ENCODE assay signal across 14 mouse cellular contexts in the genomic region with DNA sequence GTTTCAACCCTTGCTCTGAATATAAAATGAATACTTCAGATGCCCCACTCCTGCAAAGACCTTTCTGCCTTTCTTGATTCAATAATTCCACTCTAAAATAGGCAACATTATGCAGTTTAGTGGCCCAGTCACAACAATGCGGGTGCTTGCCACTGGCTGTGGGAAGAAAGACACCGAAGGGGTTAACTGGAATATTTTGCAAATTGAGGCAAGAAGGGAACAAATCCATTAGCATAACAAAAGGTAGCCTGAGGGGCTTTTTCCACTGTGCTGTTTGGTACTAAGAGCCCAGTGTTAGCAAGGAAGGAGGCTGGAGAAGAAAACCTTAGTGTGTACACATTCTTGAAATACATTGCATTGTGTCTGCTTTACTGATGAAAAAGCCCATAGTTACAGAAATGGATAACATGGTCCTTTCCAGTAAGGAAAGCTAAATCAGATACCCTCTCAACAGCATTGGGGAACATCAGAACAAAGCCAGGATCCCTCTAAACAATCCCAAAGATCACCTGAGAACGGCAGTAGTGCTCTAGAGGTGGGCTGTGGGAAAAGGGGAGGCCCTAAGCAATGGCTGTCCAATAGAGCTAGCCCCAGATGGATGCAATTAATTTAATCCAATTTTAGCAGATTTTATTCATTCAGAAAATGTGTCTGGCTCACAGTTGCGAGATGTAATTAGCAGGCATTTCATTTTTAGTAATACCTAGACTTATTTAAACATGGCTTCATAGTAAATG.
DNase-seq lines count a peak whose midpoint lies in the region; ATAC-seq lines count a peak whose summit lies in the region.
"Had no signal": no experiment of that assay in that cellular context is flagged by ENCODE, and none has a peak within 500 bp of the region (broad histone marks: within the 10 kb centered on the region; RNA-seq: fewer than 3 reads in every experiment).

No protein-coding gene starts in this region.

- no peak overlapping the region for H3K9ac ChIP-seq in midbrain, embryonic 14.5 days (replicated peaks; ENCODE audit: low read length)

- WGBS in embryonic facial prominence, embryonic 10.5 days, result 34% methylated on average over 4 of the region's 4 CpGs
- 37% methylated on average over 4 of the region's 4 CpGs for WGBS in hindbrain, embryonic 10.5 days
- WGBS in midbrain, embryonic 14.5 days, result 9% methylated on average over 4 of the region's 4 CpGs

- ATAC-seq in midbrain, embryonic 14.5 days (ENCODE audit: low FRiP score, low TSS enrichment), result peak; percentile 91
- ATAC-seq: Patski had no signal

- peak overlapping the region; percentile 21; the same call in 1 of the 2 replicates for H3K4me2 ChIP-seq in midbrain, embryonic 14.5 days (ENCODE audit: low read length)
- H3K4me2 ChIP-seq: heart, embryonic 11.5 days; liver, embryonic 11.5 days had no signal

- 0 out of 2 replicates have a peak overlapping the region, but pooled peaks have one; percentile 57 for H3K27ac ChIP-seq in embryonic facial prominence, embryonic 10.5 days (replicated peaks)
- H3K27ac ChIP-seq in hindbrain, embryonic 10.5 days, result peak overlapping the region; percentile 82
- H3K27ac ChIP-seq in midbrain, embryonic 14.5 days (replicated peaks; ENCODE audit: low read depth, low read length), result peak overlapping the region; percentile 80

- peaks cover 11% of the 10 kb centered on the region for H3K4me1 ChIP-seq in embryonic facial prominence, embryonic 10.5 days
- peaks cover 29% of the 10 kb centered on the region for H3K4me1 ChIP-seq in hindbrain, embryonic 10.5 days (replicated peaks)
- H3K4me1 ChIP-seq in midbrain, embryonic 14.5 days (ENCODE audit: control insufficient read depth, insufficient read depth, low read length), result peaks cover 13% of the 10 kb centered on the region; the same call in 1 of the 2 replicates

- H3K9me3 ChIP-seq in embryonic facial prominence, embryonic 10.5 days, result no peaks in the 10 kb centered on the region
- no peaks in the 10 kb centered on the region for H3K9me3 ChIP-seq in hindbrain, embryonic 10.5 days
- no peaks in the 10 kb centered on the region for H3K9me3 ChIP-seq in midbrain, embryonic 14.5 days (ENCODE audit: control insufficient read depth, low read length)

- no peaks in the 10 kb centered on the region for H3K27me3 ChIP-seq in embryonic facial prominence, embryonic 10.5 days (replicated peaks; ENCODE audit: low read depth, poor library complexity, severe bottlenecking)
- H3K27me3 ChIP-seq in hindbrain, embryonic 10.5 days (ENCODE audit: insufficient read depth, poor library complexity, severe bottlenecking), result no peaks in the 10 kb centered on the region
- no peaks in the 10 kb centered on the region for H3K27me3 ChIP-seq in midbrain, embryonic 14.5 days (ENCODE audit: control insufficient read depth, insufficient read depth, low read length)
- H3K27me3 ChIP-seq: Patski had no signal

- DNase-seq in Muller cell, postnatal 12 days (ENCODE audit: inconsistent ontology term), result peak; percentile 72
- DNase-seq in embryonic facial prominence, embryonic 10.5 days (ENCODE audit: low spot score), result no peak
- DNase-seq in hindbrain, embryonic 10.5 days (ENCODE audit: low spot score), result peak; percentile 27
- peak; percentile 89 for DNase-seq in midbrain, embryonic 14.5 days
- DNase-seq in urinary bladder, postnatal 25 days (ENCODE audit: low spot score), result no peak
- no peak for DNase-seq in urinary bladder, postnatal 36 days (ENCODE audit: low spot score in 2 of 2)
- no peak for DNase-seq in adipocyte (ENCODE audit: low spot score)
- DNase-seq in heart, adult 11 months, result no peak
- DNase-seq: cerebellum, postnatal 14 days; kidney, postnatal 14 days; lung, postnatal 4 days had no signal

- no peaks in the 10 kb centered on the region for H3K36me3 ChIP-seq in embryonic facial prominence, embryonic 10.5 days (replicated peaks)
- no peaks in the 10 kb centered on the region for H3K36me3 ChIP-seq in hindbrain, embryonic 10.5 days
- H3K36me3 ChIP-seq in midbrain, embryonic 14.5 days (ENCODE audit: control insufficient read depth, insufficient read depth, low read length), result no peaks in the 10 kb centered on the region

- H3K4me3 ChIP-seq in embryonic facial prominence, embryonic 10.5 days, result no peak overlapping the region
- peak overlapping the region; percentile 14 for H3K4me3 ChIP-seq in hindbrain, embryonic 10.5 days
- no peak overlapping the region for H3K4me3 ChIP-seq in midbrain, embryonic 14.5 days (replicated peaks; ENCODE audit: low read depth, low read length)

Comparison
In these comparisons a context has a peak if more than half of its experiments do, and no peak if none do; other contexts are left out.
1. DNase-seq: peak in Muller cell, postnatal 12 days (single experiment), hindbrain, embryonic 10.5 days (single experiment) and midbrain, embryonic 14.5 days (single experiment); none in embryonic facial prominence, embryonic 10.5 days (single experiment), urinary bladder, postnatal 25 days (single experiment), urinary bladder, postnatal 36 days (0 of 2), adipocyte (single experiment) and heart, adult 11 months (single experiment).
2. Peak in every context shown above with its lines, with median percentiles within 50 percentile points of each other: H3K27ac ChIP-seq.